Mouse (Mus musculus): ENCODE measurements around the gene Brca2.

GRCm38 (mm10) chr5:150525239-150525638 is 2.8 kb downstream of the Brca2 start:
- TF ChIP-seq TAL1 (IDR thresholded peaks at IDR 0.05; ENCODE audit: low read length) (no peak), GATA1 (IDR thresholded peaks at IDR 0.05; ENCODE audit: low read length) (no peak)

Measured in erythroblast, embryonic 14.5 days (primary cell).